Mouse (Mus musculus) fibroblast of lung, adult 2 months (primary cell): Measurements from ENCODE around the gene Ppfia4.

Experiments
- DNase-seq: peaks from one replicate; pipeline ENCODE4 v3.0.0-alpha.2; 2011; ENCODE audit warnings: low read depth

Ppfia4 gene

GRCm38 (mm10) chr1:134298636-134299411, 33.9 kb downstream of the Ppfia4 start:
- DNase-seq, result no peak

- no peak for DNase-seq
Observed at GRCm38 (mm10) chr1:134297265-134297664, 35.5 kb downstream of the Ppfia4 start.

GRCm38 (mm10) chr1:134293738-134294604, 38.8 kb downstream of the Ppfia4 start:
- no peak for DNase-seq

- DNase-seq, result no peak
Observed at GRCm38 (mm10) chr1:134293276-134293675, 39.5 kb downstream of the Ppfia4 start.

- no peak for DNase-seq
Observed at GRCm38 (mm10) chr1:134292601-134293000, 40.1 kb downstream of the Ppfia4 start.

- DNase-seq, result no peak
Observed at GRCm38 (mm10) chr1:134292073-134292472, 40.7 kb downstream of the Ppfia4 start.

GRCm38 (mm10) chr1:134291555-134291954, 41.2 kb downstream of the Ppfia4 start:
- DNase-seq, result no peak

- DNase-seq, result no peak
Observed at GRCm38 (mm10) chr1:134290909-134291308, 41.8 kb downstream of the Ppfia4 start.

- no peak for DNase-seq
Observed at GRCm38 (mm10) chr1:134290300-134290699, 42.4 kb downstream of the Ppfia4 start.

- no peak for DNase-seq
Observed at GRCm38 (mm10) chr1:134289598-134290099, 43.1 kb downstream of the Ppfia4 start, which contains the start of gene Myog. Gene Myog (plus strand): TSS chr1:134289989.

GRCm38 (mm10) chr1:134288239-134288638, 44.5 kb downstream of the Ppfia4 start:
- DNase-seq, result no peak

- no peak for DNase-seq
Observed at GRCm38 (mm10) chr1:134285458-134286120, 47.1 kb downstream of the Ppfia4 start.

GRCm38 (mm10) chr1:134283108-134283507, 49.6 kb downstream of the Ppfia4 start:
- no peak for DNase-seq

- DNase-seq, result no peak
Observed at GRCm38 (mm10) chr1:134282342-134282741, 50.4 kb downstream of the Ppfia4 start.

GRCm38 (mm10) chr1:134281563-134281962, 51.2 kb downstream of the Ppfia4 start:
- no peak for DNase-seq

- DNase-seq, result no peak
Observed at GRCm38 (mm10) chr1:134280174-134280573, 52.6 kb downstream of the Ppfia4 start.

- no peak for DNase-seq
Observed at GRCm38 (mm10) chr1:134276823-134277222, 55.9 kb downstream of the Ppfia4 start.

GRCm38 (mm10) chr1:134275616-134276464, 56.9 kb downstream of the Ppfia4 start:
- no peak for DNase-seq

- no peak for DNase-seq
Observed at GRCm38 (mm10) chr1:134274483-134274920, 58.2 kb downstream of the Ppfia4 start.

- no peak for DNase-seq
Observed at GRCm38 (mm10) chr1:134273493-134274395, 59.0 kb downstream of the Ppfia4 start.
